Mouse (Mus musculus) thymus, adult 2 months (tissue): ENCODE data around the gene Cenpu.

Experiments
- CTCF ChIP-seq: fragments of 200-500 bp; IDR thresholded peaks from 2 replicates; pipeline ENCODE4 v1.5.1; 2012; ENCODE audit warnings: mild to moderate bottlenecking, control low read depth, low read length, moderate library complexity, borderline replicate concordance; ENCODE audit not compliant: control insufficient read depth, poor library complexity, insufficient read depth; ENCODE audit errors: extremely low read depth
- POLR2A ChIP-seq: fragments of 200-500 bp; IDR thresholded peaks from 2 replicates; pipeline ENCODE4 v1.6.1; 2012; ENCODE audit warnings: mild to moderate bottlenecking, low read length, control low read depth, moderate library complexity; ENCODE audit not compliant: control insufficient read depth, poor library complexity, insufficient read depth; ENCODE audit errors: extremely low read depth

GRCm38 (mm10) chr8:46593772-46594171 is 41.9 kb downstream of the Cenpu start:
- no peak for TF ChIP-seq CTCF
- no peak for TF ChIP-seq POLR2A
